Mouse (Mus musculus): ENCODE results near the gene Hs6st1.
A peak's percentile ranks its signal among the peaks of the same experiment; 100 is the strongest.
"Not testable (repeated sequence)": the region's sequence is repeated elsewhere in the genome, so short reads cannot be mapped to it uniquely, and the experiment has no call there.

The Hs6st1 gene

GRCm38 (mm10) chr1:36068076-36068475 is at the start of gene Hs6st1:
Gene Hs6st1 (plus strand): TSS chr1:36068400.
- peak; percentile 94 for DNase-seq (ENCODE audit: low spot score)

- no peak for DNase-seq (ENCODE audit: low spot score)
Measured at GRCm38 (mm10) chr1:36018617-36019016, 49.6 kb upstream of the Hs6st1 start.

- no peak for DNase-seq (ENCODE audit: low spot score)
Measured at GRCm38 (mm10) chr1:36019161-36019560, 49.0 kb upstream of the Hs6st1 start.

GRCm38 (mm10) chr1:36020315-36020714 is 47.9 kb upstream of the Hs6st1 start:
- DNase-seq (ENCODE audit: low spot score), result no peak

- peak; percentile 41 for DNase-seq (ENCODE audit: low spot score)
Measured at GRCm38 (mm10) chr1:36030421-36030821, 37.8 kb upstream of the Hs6st1 start.

- DNase-seq (ENCODE audit: low spot score), result no peak
Measured at GRCm38 (mm10) chr1:36038769-36039168, 29.4 kb upstream of the Hs6st1 start.

GRCm38 (mm10) chr1:36042072-36042471 is 26.1 kb upstream of the Hs6st1 start:
- DNase-seq (ENCODE audit: low spot score), result no peak

- not testable (repeated sequence) for DNase-seq (ENCODE audit: low spot score)
Measured at GRCm38 (mm10) chr1:36043793-36044192, 24.4 kb upstream of the Hs6st1 start.

GRCm38 (mm10) chr1:36044288-36044687 is 23.9 kb upstream of the Hs6st1 start:
- no peak for DNase-seq (ENCODE audit: low spot score)

- DNase-seq (ENCODE audit: low spot score), result no peak
Measured at GRCm38 (mm10) chr1:36052672-36053071, 15.5 kb upstream of the Hs6st1 start.

GRCm38 (mm10) chr1:36053566-36053965 is 14.6 kb upstream of the Hs6st1 start:
- no peak for DNase-seq (ENCODE audit: low spot score)

- no peak for DNase-seq (ENCODE audit: low spot score)
Measured at GRCm38 (mm10) chr1:36054182-36054966, 13.8 kb upstream of the Hs6st1 start.

GRCm38 (mm10) chr1:36054967-36055357 is 13.2 kb upstream of the Hs6st1 start:
- no peak for DNase-seq (ENCODE audit: low spot score)

GRCm38 (mm10) chr1:36059351-36059750 is 8.8 kb upstream of the Hs6st1 start:
- peak; percentile 2 for DNase-seq (ENCODE audit: low spot score)

GRCm38 (mm10) chr1:36059959-36060953 is 7.9 kb upstream of the Hs6st1 start:
- DNase-seq (ENCODE audit: low spot score), result peak; percentile 32

- DNase-seq (ENCODE audit: low spot score), result no peak
Measured at GRCm38 (mm10) chr1:36061211-36061915, 6.8 kb upstream of the Hs6st1 start.

- DNase-seq (ENCODE audit: low spot score), result no peak
Measured at GRCm38 (mm10) chr1:36062088-36062805, 6.0 kb upstream of the Hs6st1 start.

GRCm38 (mm10) chr1:36062826-36063640 is 5.2 kb upstream of the Hs6st1 start:
- no peak for DNase-seq (ENCODE audit: low spot score)

- DNase-seq (ENCODE audit: low spot score), result no peak
Measured at GRCm38 (mm10) chr1:36063641-36063955, 4.6 kb upstream of the Hs6st1 start.

- DNase-seq (ENCODE audit: low spot score), result no peak
Measured at GRCm38 (mm10) chr1:36064223-36064622, 4.0 kb upstream of the Hs6st1 start.
